Mouse (Mus musculus): Measurements from ENCODE around the gene Zkscan17. TPM values are rescaled to one million over a fixed set of nuclear protein-coding genes. Genes with fewer than 3 reads are reported as not detected.
A peak's percentile ranks its signal among the peaks of the same experiment; 100 is the strongest.

The Zkscan17 gene
- polyA plus RNA-seq, 1 experiment from 2014 or later: 13.4 TPM

GRCm38 (mm10) chr11:59456346-59456745 is 70.2 kb downstream of the Zkscan17 start:
- no peak for ATAC-seq (ENCODE audit: insufficient number of reproducible peaks, insufficient read depth, low FRiP score, low read depth)
- H3K27ac ChIP-seq (replicated peaks in 1 of 2; ENCODE audit: control insufficient read depth in 1 of 2, insufficient read depth in 1 of 2, low read depth in 2 of 2, low read length in 2 of 2): no peak overlapping the region
- H3K9ac ChIP-seq (ENCODE audit: low read length): no peak overlapping the region
- H3K4me3 ChIP-seq (ENCODE audit: control insufficient read depth in 1 of 2, insufficient read depth in 1 of 2, low read depth in 1 of 2, low read length in 2 of 2): no peak overlapping the region
- H3K4me2 ChIP-seq (ENCODE audit: low read length): no peak overlapping the region
- H3K4me1 ChIP-seq (ENCODE audit: control insufficient read depth in 2 of 2, insufficient read depth in 2 of 2, low read length in 2 of 2): peaks cover 5 to 16% of the 10 kb centered on the region in 2 experiments
- 93% methylated on average over 2 of the region's 2 CpGs for WGBS
- H3K9me3 ChIP-seq (ENCODE audit: control insufficient read depth, low read length): no peaks in the 10 kb centered on the region
- no peaks in the 10 kb centered on the region for H3K27me3 ChIP-seq (ENCODE audit: control insufficient read depth, insufficient read depth, low read length)
- H3K36me3 ChIP-seq (ENCODE audit: control insufficient read depth, insufficient read depth, low read length): peaks cover 80% of the 10 kb centered on the region

DNA sequence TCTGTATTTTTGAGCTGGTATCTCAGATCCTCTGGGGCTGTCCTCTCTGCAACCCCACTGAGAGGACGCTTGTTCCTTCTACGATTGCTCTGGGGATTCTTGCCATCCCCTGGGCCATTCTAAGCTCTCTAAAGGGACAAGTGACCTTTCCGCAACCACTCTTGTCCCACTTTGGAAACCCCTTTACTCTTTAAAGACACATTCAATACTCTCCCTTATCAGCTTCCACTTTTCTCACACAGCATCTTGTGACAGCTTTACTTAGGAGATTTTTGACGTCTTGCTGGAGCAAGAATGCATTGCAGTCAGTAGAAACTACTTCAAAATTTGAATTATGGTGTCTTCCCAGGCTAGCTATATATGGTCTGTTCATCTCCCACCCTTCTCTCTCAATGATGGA is 75.5 kb downstream of the Zkscan17 start, which contains the start of gene Snap47:
TSS of gene Snap47 (minus strand) at position 101 of the 400 bp plus-strand sequence.
- Histone ChIP-seq H3K27me3 (ENCODE audit: control insufficient read depth, insufficient read depth, low read length) (no peaks in the 10 kb centered on the region), H3K4me1 (ENCODE audit: control insufficient read depth in 2 of 2, insufficient read depth in 2 of 2, low read length in 2 of 2) (peaks cover 7 to 15% of the 10 kb centered on the region in 2 experiments; a peak in 3 of 4 replicates), H3K9me3 (ENCODE audit: control insufficient read depth, low read length) (no peaks in the 10 kb centered on the region), H3K4me3 (ENCODE audit: control insufficient read depth in 1 of 2, insufficient read depth in 1 of 2, low read depth in 1 of 2, low read length in 2 of 2) (peak within 1 kb of the TSS; percentile 71 to 86), H3K27ac (replicated peaks in 1 of 2; ENCODE audit: control insufficient read depth in 1 of 2, insufficient read depth in 1 of 2, low read depth in 2 of 2, low read length in 2 of 2) (peak within 1 kb of the TSS; percentile 50 to 80), H3K9ac (ENCODE audit: low read length) (peak within 1 kb of the TSS; percentile 92), H3K4me2 (ENCODE audit: low read length) (peak within 1 kb of the TSS; percentile 94), H3K36me3 (ENCODE audit: control insufficient read depth, insufficient read depth, low read length) (peaks cover 55% of the 10 kb centered on the region)
- no peak for ATAC-seq (ENCODE audit: insufficient number of reproducible peaks, insufficient read depth, low FRiP score, low read depth)
- 47% methylated on average over 4 of the region's 4 CpGs for WGBS

GRCm38 (mm10) chr11:59450230-59450771 is 76.2 kb downstream of the Zkscan17 start:
- Histone ChIP-seq H3K9me3 (ENCODE audit: control insufficient read depth, low read length) (no peaks in the 10 kb centered on the region), H3K4me1 (ENCODE audit: control insufficient read depth in 2 of 2, insufficient read depth in 2 of 2, low read length in 2 of 2) (peaks cover 7 to 15% of the 10 kb centered on the region in 2 experiments; a peak in 3 of 4 replicates), H3K27ac (replicated peaks in 1 of 2; ENCODE audit: control insufficient read depth in 1 of 2, insufficient read depth in 1 of 2, low read depth in 2 of 2, low read length in 2 of 2) (peak overlapping the region; percentile 50 to 80), H3K4me2 (ENCODE audit: low read length) (peak overlapping the region; percentile 94), H3K27me3 (ENCODE audit: control insufficient read depth, insufficient read depth, low read length) (no peaks in the 10 kb centered on the region), H3K4me3 (ENCODE audit: control insufficient read depth in 1 of 2, insufficient read depth in 1 of 2, low read depth in 1 of 2, low read length in 2 of 2) (peak overlapping the region; percentile 71 to 86), H3K9ac (ENCODE audit: low read length) (peak overlapping the region; percentile 92), H3K36me3 (ENCODE audit: control insufficient read depth, insufficient read depth, low read length) (peaks cover 47% of the 10 kb centered on the region)
- WGBS: under 1% methylated on average over 38 of the region's 38 CpGs
- peak; percentile 43 for ATAC-seq (ENCODE audit: insufficient number of reproducible peaks, insufficient read depth, low FRiP score, low read depth)

GRCm38 (mm10) chr11:59449741-59450229 is 76.8 kb downstream of the Zkscan17 start, which contains the start of gene Jmjd4:
TSS of gene Jmjd4 (plus strand) at chr11:59450045.
- ATAC-seq (ENCODE audit: insufficient number of reproducible peaks, insufficient read depth, low FRiP score, low read depth): peak; percentile 86
- peaks cover 7 to 15% of the 10 kb centered on the region in 2 experiments; a peak in 3 of 4 replicates for H3K4me1 ChIP-seq (ENCODE audit: control insufficient read depth in 2 of 2, insufficient read depth in 2 of 2, low read length in 2 of 2)
- H3K4me2 ChIP-seq (ENCODE audit: low read length): peak within 1 kb of the TSS; percentile 94
- peak within 1 kb of the TSS; percentile 71 to 86 for H3K4me3 ChIP-seq (ENCODE audit: control insufficient read depth in 1 of 2, insufficient read depth in 1 of 2, low read depth in 1 of 2, low read length in 2 of 2)
- H3K9ac ChIP-seq (ENCODE audit: low read length): peak within 1 kb of the TSS; percentile 92
- peak within 1 kb of the TSS; percentile 50 to 80 for H3K27ac ChIP-seq (replicated peaks in 1 of 2; ENCODE audit: control insufficient read depth in 1 of 2, insufficient read depth in 1 of 2, low read depth in 2 of 2, low read length in 2 of 2)
- H3K27me3 ChIP-seq (ENCODE audit: control insufficient read depth, insufficient read depth, low read length): no peaks in the 10 kb centered on the region
- WGBS: under 1% methylated on average over 33 of the region's 40 CpGs
- H3K36me3 ChIP-seq (ENCODE audit: control insufficient read depth, insufficient read depth, low read length): peaks cover 41% of the 10 kb centered on the region
- H3K9me3 ChIP-seq (ENCODE audit: control insufficient read depth, low read length): no peaks in the 10 kb centered on the region

- Histone ChIP-seq H3K36me3 (ENCODE audit: control insufficient read depth, insufficient read depth, low read length) (peaks cover 12% of the 10 kb centered on the region), H3K4me3 (ENCODE audit: control insufficient read depth in 1 of 2, insufficient read depth in 1 of 2, low read depth in 1 of 2, low read length in 2 of 2) (no peak overlapping the region), H3K4me1 (ENCODE audit: control insufficient read depth in 2 of 2, insufficient read depth in 2 of 2, low read length in 2 of 2) (no peaks in the 10 kb centered on the region), H3K27ac (replicated peaks in 1 of 2; ENCODE audit: control insufficient read depth in 1 of 2, insufficient read depth in 1 of 2, low read depth in 2 of 2, low read length in 2 of 2) (no peak overlapping the region), H3K4me2 (ENCODE audit: low read length) (no peak overlapping the region), H3K9ac (ENCODE audit: low read length) (no peak overlapping the region), H3K27me3 (ENCODE audit: control insufficient read depth, insufficient read depth, low read length) (no peaks in the 10 kb centered on the region), H3K9me3 (ENCODE audit: control insufficient read depth, low read length) (no peaks in the 10 kb centered on the region)
- no peak for ATAC-seq (ENCODE audit: insufficient number of reproducible peaks, insufficient read depth, low FRiP score, low read depth)
These were observed 83.4 kb downstream of the Zkscan17 start for GRCm38 (mm10) chr11:59443102-59443501.

DNA sequence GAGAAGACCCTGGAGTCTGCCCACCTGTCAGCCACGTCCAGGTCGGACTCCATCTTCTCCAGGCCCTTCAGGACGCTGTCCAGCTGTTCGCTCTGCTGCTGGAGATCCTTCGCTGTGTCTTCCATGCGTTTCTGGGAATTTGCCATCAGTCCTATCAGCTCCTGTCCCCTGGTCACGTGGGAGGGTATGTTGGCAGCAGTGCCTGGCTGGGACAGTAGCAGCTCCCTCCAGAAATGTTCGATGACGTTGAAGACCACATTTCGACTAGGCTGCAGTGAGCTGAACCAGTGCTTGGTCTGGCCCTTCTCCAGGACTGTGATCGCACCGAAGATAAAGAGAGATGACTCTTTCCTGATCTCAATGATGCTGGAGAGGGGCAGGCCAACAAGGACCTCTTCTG is 88.6 kb downstream of the Zkscan17 start:
- peaks cover 38% of the 10 kb centered on the region for H3K36me3 ChIP-seq (ENCODE audit: control insufficient read depth, insufficient read depth, low read length)
- ATAC-seq (ENCODE audit: insufficient number of reproducible peaks, insufficient read depth, low FRiP score, low read depth): no peak
- WGBS: 88% methylated on average over 12 of the region's 12 CpGs

More for the DNA sequence above, 88.6 kb downstream of the Zkscan17 start:
- Histone ChIP-seq H3K27me3 (ENCODE audit: control insufficient read depth, insufficient read depth, low read length) (no peaks in the 10 kb centered on the region), H3K9ac (ENCODE audit: low read length) (no peak overlapping the region), H3K4me3 (ENCODE audit: control insufficient read depth in 1 of 2, insufficient read depth in 1 of 2, low read depth in 1 of 2, low read length in 2 of 2) (no peak overlapping the region), H3K27ac (replicated peaks in 1 of 2; ENCODE audit: control insufficient read depth in 1 of 2, insufficient read depth in 1 of 2, low read depth in 2 of 2, low read length in 2 of 2) (no peak overlapping the region), H3K9me3 (ENCODE audit: control insufficient read depth, low read length) (peaks cover 9% of the 10 kb centered on the region), H3K4me2 (ENCODE audit: low read length) (no peak overlapping the region), H3K4me1 (ENCODE audit: control insufficient read depth in 2 of 2, insufficient read depth in 2 of 2, low read length in 2 of 2) (peaks cover 0 to 4% of the 10 kb centered on the region in 2 experiments; a peak in 1 of 4 replicates)

Measured in heart, embryonic 14.5 days (tissue).